Mouse (Mus musculus): ENCODE measurements around the gene Wdr31.

The Wdr31 gene

DNA sequence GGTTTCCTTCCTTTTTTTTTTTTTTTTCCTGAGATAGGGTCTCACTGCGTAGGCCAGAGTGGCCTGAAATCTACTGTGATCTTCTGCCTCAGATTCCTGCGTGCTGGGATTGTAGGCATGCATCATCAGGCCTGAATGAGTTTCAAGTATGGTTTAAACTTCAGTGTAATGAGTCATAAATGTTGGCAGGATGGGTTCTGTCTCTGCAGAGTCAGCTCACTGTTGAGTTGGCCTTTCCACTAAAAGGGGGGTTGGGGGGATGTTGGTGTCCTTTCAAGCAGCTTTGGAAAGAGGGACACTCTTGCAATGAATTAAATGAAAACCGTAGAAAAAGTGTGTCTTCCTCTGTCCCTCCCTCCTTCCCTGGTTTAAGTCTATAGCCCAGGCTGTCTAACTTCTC, 71.7 kb downstream of the Wdr31 start:
- no peak for DNase-seq (ENCODE audit: low read depth in 1 of 2, low spot score in 2 of 2)

Measured in monocyte, adult 2 months (primary cell).